Mouse (Mus musculus): Measurements from ENCODE around the gene Lhpp.

- TF ChIP-seq EP300 (IDR thresholded peaks at IDR 0.05; ENCODE audit: low read depth) (no peak), CTCF (IDR thresholded peaks at IDR 0.05; ENCODE audit: low read depth) (no peak)
These were observed 6.7 kb downstream of the Lhpp start for GRCm38 (mm10) chr7:132617021-132617564.
